Mouse (Mus musculus) splenic B cell, adult 2 months (primary cell): Measurements from ENCODE around the gene Eif3j1.
"Not testable (repeated sequence)": the region's sequence is repeated elsewhere in the genome, so short reads cannot be mapped to it uniquely, and the experiment has no call there.

Experiments
- DNase-seq: peaks from one replicate; pipeline ENCODE4 v3.0.0-alpha.2; 2011; ENCODE audit warnings: low read depth, low spot score
- H3K27me3 ChIP-seq: 2 replicates; pipeline ENCODE4 v1.6.1; 2012; ENCODE audit warnings: mild to moderate bottlenecking, low read length, moderate library complexity, mixed read lengths; ENCODE audit not compliant: control insufficient read depth, poor library complexity, insufficient read depth, severe bottlenecking
- H3K36me3 ChIP-seq: 2 replicates; pipeline ENCODE4 v1.6.1; 2012; ENCODE audit warnings: mild to moderate bottlenecking, low read length, moderate library complexity, mixed read lengths; ENCODE audit not compliant: control insufficient read depth, poor library complexity, insufficient read depth, severe bottlenecking

Gene Eif3j1

GRCm38 (mm10) chr2:122069144-122069912 lies 41.0 kb downstream of the Eif3j1 start:
- Histone ChIP-seq H3K27me3 (no peaks in the 10 kb centered on the region), H3K36me3 (peaks cover 7% of the 10 kb centered on the region)
- DNase-seq: peak; percentile 53

GRCm38 (mm10) chr2:122069922-122070321 lies 41.6 kb downstream of the Eif3j1 start:
- H3K36me3 ChIP-seq: peaks cover 7% of the 10 kb centered on the region
- H3K27me3 ChIP-seq: no peaks in the 10 kb centered on the region
- peak; percentile 77 for DNase-seq

- no peaks in the 10 kb centered on the region for H3K27me3 ChIP-seq
- no peak for DNase-seq
Observed at GRCm38 (mm10) chr2:122081728-122082456, 53.5 kb downstream of the Eif3j1 start.

GRCm38 (mm10) chr2:122086446-122086845 lies 58.1 kb downstream of the Eif3j1 start:
- no peak for DNase-seq
- Histone ChIP-seq H3K36me3 (peaks cover 9% of the 10 kb centered on the region), H3K27me3 (no peaks in the 10 kb centered on the region)

More at GRCm38 (mm10) chr2:122081728-122082456, 53.5 kb downstream of the Eif3j1 start:
- H3K36me3 ChIP-seq: peaks cover 11% of the 10 kb centered on the region

- Histone ChIP-seq H3K27me3 (no peaks in the 10 kb centered on the region), H3K36me3 (peaks cover 9% of the 10 kb centered on the region)
- no peak for DNase-seq
Observed at GRCm38 (mm10) chr2:122093844-122094243, 65.5 kb downstream of the Eif3j1 start.

- H3K27me3 ChIP-seq: not testable (repeated sequence)
- peak; percentile 13 for DNase-seq
- H3K36me3 ChIP-seq: peaks cover 14% of the 10 kb centered on the region
Observed at GRCm38 (mm10) chr2:122097686-122098085, 69.3 kb downstream of the Eif3j1 start.

- peak; percentile 65 for DNase-seq
- Histone ChIP-seq H3K36me3 (peaks cover 12% of the 10 kb centered on the region), H3K27me3 (no peaks in the 10 kb centered on the region)
Observed at GRCm38 (mm10) chr2:122102070-122102469, 73.7 kb downstream of the Eif3j1 start.
